Mouse (Mus musculus): ENCODE measurements at regions not wholly inside any gene's neighbourhood (a gene's known extent, or its start where the extent isn't known, plus 50 kb on each side); places are given as distances from the start of the nearest gene placed in this dataset.

- DNase-seq (no peak), ATAC-seq (ENCODE audit: insufficient read depth) (no peak)
- WGBS = 67% methylated on average over 5 of the region's 5 CpGs
- Histone ChIP-seq H3K9ac (no peak overlapping the region), H3K4me1 (ENCODE audit: insufficient read depth) (no peaks in the 10 kb centered on the region), H3K27ac (ENCODE audit: low read depth) (no peak overlapping the region), H3K36me3 (ENCODE audit: insufficient read depth) (no peaks in the 10 kb centered on the region), H3K9me3 (ENCODE audit: low read depth, low read length) (no peaks in the 10 kb centered on the region), H3K4me3 (ENCODE audit: low read depth, low read length) (no peak overlapping the region), H3K4me2 (no peak overlapping the region), H3K27me3 (ENCODE audit: insufficient read depth, low read length) (no peaks in the 10 kb centered on the region)
- no peak for TF ChIP-seq CTCF (IDR thresholded peaks at IDR 0.05; ENCODE audit: low read depth)
Measured at GRCm38 (mm10) chr13:48018606-48019005, 242.4 kb upstream of the Id4 start.

GRCm38 (mm10) chr13:48022958-48023615, 237.9 kb upstream of the Id4 start:
- no peaks in the 10 kb centered on the region for H3K9me3 ChIP-seq (ENCODE audit: low read depth, low read length)
- no peak for ATAC-seq (ENCODE audit: insufficient read depth)
- no peak overlapping the region for H3K9ac ChIP-seq
- no peak for DNase-seq
- no peaks in the 10 kb centered on the region for H3K4me1 ChIP-seq (ENCODE audit: insufficient read depth)
- WGBS = 70% methylated on average over 7 of the region's 7 CpGs
- TF ChIP-seq CTCF (IDR thresholded peaks at IDR 0.05; ENCODE audit: low read depth) = no peak
- no peaks in the 10 kb centered on the region for H3K36me3 ChIP-seq (ENCODE audit: insufficient read depth)
- H3K27ac ChIP-seq (ENCODE audit: low read depth) = no peak overlapping the region
- H3K4me2 ChIP-seq = no peak overlapping the region
- H3K27me3 ChIP-seq (ENCODE audit: insufficient read depth, low read length) = no peaks in the 10 kb centered on the region
- no peak overlapping the region for H3K4me3 ChIP-seq (ENCODE audit: low read depth, low read length)

- Histone ChIP-seq H3K9me3 (ENCODE audit: low read depth, low read length) (no peaks in the 10 kb centered on the region), H3K27me3 (ENCODE audit: insufficient read depth, low read length) (no peaks in the 10 kb centered on the region), H3K4me3 (ENCODE audit: low read depth, low read length) (no peak overlapping the region), H3K9ac (no peak overlapping the region), H3K4me1 (ENCODE audit: insufficient read depth) (no peaks in the 10 kb centered on the region), H3K4me2 (no peak overlapping the region), H3K27ac (ENCODE audit: low read depth) (no peak overlapping the region), H3K36me3 (ENCODE audit: insufficient read depth) (no peaks in the 10 kb centered on the region)
- DNase-seq (peak; percentile 82), ATAC-seq (ENCODE audit: insufficient read depth) (no peak)
- TF ChIP-seq CTCF (IDR thresholded peaks at IDR 0.05; ENCODE audit: low read depth) = no peak
- WGBS = 31% methylated on average over 7 of the region's 7 CpGs
Measured at GRCm38 (mm10) chr13:48027775-48028489, 233.1 kb upstream of the Id4 start.

- Histone ChIP-seq H3K9me3 (ENCODE audit: low read depth, low read length) (no peaks in the 10 kb centered on the region), H3K27me3 (ENCODE audit: insufficient read depth, low read length) (no peaks in the 10 kb centered on the region), H3K27ac (ENCODE audit: low read depth) (no peak overlapping the region), H3K4me2 (no peak overlapping the region), H3K4me1 (ENCODE audit: insufficient read depth) (no peaks in the 10 kb centered on the region), H3K9ac (no peak overlapping the region), H3K4me3 (ENCODE audit: low read depth, low read length) (no peak overlapping the region), H3K36me3 (ENCODE audit: insufficient read depth) (no peaks in the 10 kb centered on the region)
- ATAC-seq (ENCODE audit: insufficient read depth) (no peak), DNase-seq (no peak)
- no peak for TF ChIP-seq CTCF (IDR thresholded peaks at IDR 0.05; ENCODE audit: low read depth)
- WGBS = 81% methylated on average over 8 of the region's 8 CpGs
Measured at GRCm38 (mm10) chr13:48031491-48031890, 229.5 kb upstream of the Id4 start.

GRCm38 (mm10) chr13:48042172-48042571, 218.9 kb upstream of the Id4 start:
- H3K4me2 ChIP-seq = no peak overlapping the region
- no peak overlapping the region for H3K27ac ChIP-seq (ENCODE audit: low read depth)
- H3K4me3 ChIP-seq (ENCODE audit: low read depth, low read length) = no peak overlapping the region
- no peaks in the 10 kb centered on the region for H3K9me3 ChIP-seq (ENCODE audit: low read depth, low read length)
- H3K27me3 ChIP-seq (ENCODE audit: insufficient read depth, low read length) = no peaks in the 10 kb centered on the region
- H3K9ac ChIP-seq = no peak overlapping the region
- DNase-seq = no peak
- no peaks in the 10 kb centered on the region for H3K4me1 ChIP-seq (ENCODE audit: insufficient read depth)
- no peak for ATAC-seq (ENCODE audit: insufficient read depth)
- TF ChIP-seq CTCF (IDR thresholded peaks at IDR 0.05; ENCODE audit: low read depth) = no peak
- no peaks in the 10 kb centered on the region for H3K36me3 ChIP-seq (ENCODE audit: insufficient read depth)
- 72% methylated on average over 4 of the region's 4 CpGs for WGBS

GRCm38 (mm10) chr13:48042572-48042971, 218.5 kb upstream of the Id4 start:
- Histone ChIP-seq H3K36me3 (ENCODE audit: insufficient read depth) (no peaks in the 10 kb centered on the region), H3K9ac (no peak overlapping the region), H3K4me1 (ENCODE audit: insufficient read depth) (no peaks in the 10 kb centered on the region), H3K4me3 (ENCODE audit: low read depth, low read length) (no peak overlapping the region), H3K27ac (ENCODE audit: low read depth) (no peak overlapping the region), H3K27me3 (ENCODE audit: insufficient read depth, low read length) (no peaks in the 10 kb centered on the region), H3K4me2 (no peak overlapping the region), H3K9me3 (ENCODE audit: low read depth, low read length) (no peaks in the 10 kb centered on the region)
- DNase-seq = no peak
- WGBS = 82% methylated on average over 6 of the region's 6 CpGs
- no peak for ATAC-seq (ENCODE audit: insufficient read depth)
- no peak for TF ChIP-seq CTCF (IDR thresholded peaks at IDR 0.05; ENCODE audit: low read depth)

- no peaks in the 10 kb centered on the region for H3K4me1 ChIP-seq (ENCODE audit: insufficient read depth)
- H3K9ac ChIP-seq = no peak overlapping the region
- ATAC-seq (ENCODE audit: insufficient read depth) = no peak
- no peaks in the 10 kb centered on the region for H3K9me3 ChIP-seq (ENCODE audit: low read depth, low read length)
- 59% methylated on average over 25 of the region's 25 CpGs for WGBS
- H3K4me3 ChIP-seq (ENCODE audit: low read depth, low read length) = no peak overlapping the region
- no peak for DNase-seq
- H3K27me3 ChIP-seq (ENCODE audit: insufficient read depth, low read length) = no peaks in the 10 kb centered on the region
- TF ChIP-seq CTCF (IDR thresholded peaks at IDR 0.05; ENCODE audit: low read depth) = no peak
- H3K27ac ChIP-seq (ENCODE audit: low read depth) = no peak overlapping the region
- H3K36me3 ChIP-seq (ENCODE audit: insufficient read depth) = no peaks in the 10 kb centered on the region
- no peak overlapping the region for H3K4me2 ChIP-seq
Measured at GRCm38 (mm10) chr13:48046201-48046750, 214.8 kb upstream of the Id4 start.

Measured in lung, embryonic 14.5 days (tissue).